Mouse (Mus musculus) cerebellum, adult 2 months (tissue): ENCODE measurements around the gene Aldh8a1. TPM values are rescaled to one million over a fixed set of nuclear protein-coding genes. Genes with fewer than 3 reads are reported as not detected.
A peak's percentile ranks its signal among the peaks of the same experiment; 100 is the strongest.

ENCODE experiments used
- DNase-seq, 2 experiments: peaks; one replicate each; pipeline ENCODE4 v3.0.0; 2021
- H3K27ac ChIP-seq: fragments of 200-500 bp; 2 replicates; pipeline ENCODE4 v1.5.1; 2012; ENCODE audit warnings: low read length, control low read depth, inconsistent platforms; ENCODE audit not compliant: insufficient read depth
- H3K27me3 ChIP-seq: fragments of 200-500 bp; 2 replicates; pipeline ENCODE4 v1.6.1; 2012; ENCODE audit warnings: inconsistent platforms, mild to moderate bottlenecking, low read length, moderate library complexity; ENCODE audit not compliant: control insufficient read depth, insufficient read depth
- H3K4me1 ChIP-seq: fragments of 200-500 bp; 2 replicates; pipeline ENCODE4 v1.6.1; 2011; ENCODE audit warnings: low read length; ENCODE audit not compliant: control insufficient read depth, insufficient read depth
- H3K4me3 ChIP-seq: fragments of 200-500 bp; replicated peaks from 2 replicates; pipeline ENCODE3; 2011; ENCODE audit warnings: mild to moderate bottlenecking, low read depth, low read length, control low read depth; ENCODE audit not compliant: insufficient read depth
- CTCF ChIP-seq: fragments of 200-500 bp; IDR thresholded peaks from 2 replicates; pipeline ENCODE4 v1.5.1; 2011; ENCODE audit warnings: low read depth, mild to moderate bottlenecking, control low read depth, low read length, moderate library complexity, borderline replicate concordance; ENCODE audit not compliant: insufficient read depth
- POLR2A ChIP-seq: fragments of 200-500 bp; IDR thresholded peaks from 2 replicates; pipeline ENCODE4 v1.6.1; 2011; ENCODE audit warnings: low read length, control low read depth, borderline replicate concordance; ENCODE audit not compliant: insufficient read depth
- WGBS: fragments of 180-500 bp; shearing (Covaris S2); methylation state at CpG from one replicate; pipeline ENCODE4 v1.1.7; 2018; 5-methylcytosine and 5-hydroxymethylcytosine counted together
- polyA plus RNA-seq: library from polyadenylated mRNA; depleted of rRNA; stranded (reverse); fragments of >200 nt; gene quantifications from 2 replicates; pipeline ENCODE4 v1.2.3, GENCODE M21; 2012

Gene Aldh8a1
- polyA plus RNA-seq, 1 experiment: 0.11 TPM

GRCm38 (mm10) chr10:21415031-21415430 lies 37.9 kb downstream of the Aldh8a1 start:
- TF ChIP-seq CTCF (no peak), POLR2A (no peak)
- H3K27ac ChIP-seq: no peak overlapping the region
- WGBS: 87% methylated on average over 4 of the region's 4 CpGs

GRCm38 (mm10) chr10:21416184-21416583 lies 39.1 kb downstream of the Aldh8a1 start:
- Histone ChIP-seq H3K27me3 (no peaks in the 10 kb centered on the region), H3K4me3 (no peak overlapping the region), H3K4me1 (no peaks in the 10 kb centered on the region), H3K27ac (no peak overlapping the region)
- TF ChIP-seq CTCF: no peak
- no peak for TF ChIP-seq POLR2A
- 21% methylated on average over 5 of the region's 5 CpGs for WGBS
- no peak for DNase-seq

More at GRCm38 (mm10) chr10:21415031-21415430, 37.9 kb downstream of the Aldh8a1 start:
- no peak for DNase-seq
- Histone ChIP-seq H3K4me1 (no peaks in the 10 kb centered on the region), H3K27me3 (no peaks in the 10 kb centered on the region), H3K4me3 (no peak overlapping the region)

DNA sequence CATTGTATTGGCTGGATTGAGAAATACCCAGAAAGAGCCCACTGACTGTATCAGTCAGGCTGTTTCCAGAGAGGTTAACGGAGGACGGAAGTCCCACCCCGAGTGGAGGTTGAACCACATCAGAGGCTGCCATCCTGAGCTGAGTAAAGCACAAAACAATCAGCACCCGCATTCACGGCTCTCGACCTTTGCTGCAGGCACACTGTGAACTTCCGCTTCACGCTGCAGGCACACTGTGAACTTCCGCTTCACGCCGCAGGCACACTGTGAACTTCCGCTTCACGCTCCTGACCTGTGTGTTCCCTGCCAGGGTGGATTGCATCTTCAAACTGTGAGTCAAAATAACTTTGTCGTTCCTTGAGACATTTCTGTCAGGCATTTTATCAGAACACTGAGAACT lies 42.1 kb downstream of the Aldh8a1 start:
- no peaks in the 10 kb centered on the region for H3K27me3 ChIP-seq
- H3K27ac ChIP-seq: no peak overlapping the region
- no peak overlapping the region for H3K4me3 ChIP-seq
- WGBS: 83% methylated on average over 14 of the region's 14 CpGs
- DNase-seq: no peak
- TF ChIP-seq POLR2A (no peak), CTCF (no peak)
- no peaks in the 10 kb centered on the region for H3K4me1 ChIP-seq

DNA sequence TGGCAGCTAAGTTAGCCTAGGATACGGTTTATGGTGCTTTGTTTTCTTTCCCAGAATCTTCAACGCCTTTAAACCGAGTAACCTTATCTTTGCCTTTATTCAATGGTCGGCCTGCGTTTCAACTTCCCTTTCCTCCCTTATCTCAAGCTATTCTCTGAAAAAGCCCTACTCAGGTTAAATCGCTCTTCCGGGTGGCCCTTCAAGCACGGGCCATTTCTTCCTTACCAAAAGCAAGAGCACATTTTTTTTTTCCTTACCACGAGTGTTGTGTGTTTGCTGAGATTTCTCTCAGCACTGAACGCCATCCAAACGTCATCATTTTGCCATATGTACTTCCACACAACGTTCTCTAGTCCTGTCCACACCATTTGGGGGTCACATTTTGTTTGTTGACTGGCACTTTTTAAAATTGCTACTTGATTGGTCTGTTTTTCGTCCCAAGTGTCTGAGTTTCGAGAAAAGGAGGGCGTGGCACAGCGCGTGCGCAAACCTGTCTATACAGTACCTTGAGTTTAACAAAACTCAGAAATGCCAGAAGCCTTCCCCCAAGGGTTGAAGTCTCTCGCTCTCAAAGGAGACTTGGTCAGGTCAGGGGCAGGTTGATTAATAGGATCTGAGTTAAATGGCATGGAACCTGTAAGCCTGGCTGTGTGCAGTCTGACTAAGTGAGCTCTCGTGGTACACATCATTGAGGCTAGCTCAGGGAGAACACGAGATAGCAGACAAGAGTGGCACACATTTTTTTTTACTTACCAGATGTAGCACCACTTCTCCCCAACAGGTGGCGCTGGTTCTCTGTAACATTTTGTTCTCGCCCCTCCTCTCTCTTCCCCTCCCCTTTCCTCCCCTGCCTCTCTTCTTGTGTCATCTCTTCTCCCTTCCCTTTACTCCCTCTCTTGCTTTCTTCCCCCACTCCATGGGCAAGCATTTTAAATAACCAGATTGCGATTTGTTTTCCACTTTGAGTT lies 43.6 kb downstream of the Aldh8a1 start:
- TF ChIP-seq POLR2A: no peak
- TF ChIP-seq CTCF: peak; percentile 54; the same call in 1 of the 2 replicates
- Histone ChIP-seq H3K4me1 (no peaks in the 10 kb centered on the region), H3K27me3 (no peaks in the 10 kb centered on the region), H3K4me3 (no peak overlapping the region), H3K27ac (no peak overlapping the region)
- WGBS: 76% methylated on average over 24 of the region's 24 CpGs
- peak; percentile 20 to 26 for DNase-seq

DNA sequence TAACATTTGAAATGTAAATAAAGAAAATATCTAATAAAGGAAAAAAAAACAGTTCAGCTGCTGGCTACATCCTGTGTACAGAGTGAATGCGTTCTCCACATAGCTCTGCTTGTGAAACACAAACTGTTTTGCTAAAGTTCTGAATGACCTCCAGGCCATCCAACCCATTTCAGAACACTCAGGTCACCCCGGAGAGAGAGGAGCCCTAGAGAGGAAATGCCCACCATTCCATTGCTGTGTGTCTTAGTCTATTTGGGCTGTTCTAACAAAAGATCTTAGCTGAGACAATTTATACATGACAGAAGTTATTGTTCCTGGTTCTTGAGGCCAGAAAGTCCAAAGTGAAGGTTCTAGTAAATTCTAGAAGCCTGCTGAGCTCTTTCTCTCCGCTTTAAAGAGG lies 49.4 kb downstream of the Aldh8a1 start:
- WGBS: 75% methylated on average over 3 of the region's 3 CpGs
- no peak overlapping the region for H3K4me3 ChIP-seq
- H3K27ac ChIP-seq: no peak overlapping the region
- no peaks in the 10 kb centered on the region for H3K27me3 ChIP-seq
- no peak for DNase-seq
- TF ChIP-seq POLR2A: no peak
- no peak for TF ChIP-seq CTCF
- H3K4me1 ChIP-seq: no peaks in the 10 kb centered on the region

- H3K4me1 ChIP-seq: no peaks in the 10 kb centered on the region
- no peak for TF ChIP-seq CTCF
- no peak for TF ChIP-seq POLR2A
- no peaks in the 10 kb centered on the region for H3K27me3 ChIP-seq
- no peak overlapping the region for H3K4me3 ChIP-seq
- WGBS: 81% methylated on average over 6 of the region's 6 CpGs
- DNase-seq: no peak
- no peak overlapping the region for H3K27ac ChIP-seq
These were observed 50.9 kb downstream of the Aldh8a1 start for GRCm38 (mm10) chr10:21427996-21428395.

- TF ChIP-seq POLR2A: no peak
- TF ChIP-seq CTCF: no peak
- 96% methylated on average over 1 of the region's 1 CpGs for WGBS
- H3K4me3 ChIP-seq: no peak overlapping the region
These were observed 62.2 kb downstream of the Aldh8a1 start for GRCm38 (mm10) chr10:21439268-21439667.

GRCm38 (mm10) chr10:21441020-21441419 lies 63.9 kb downstream of the Aldh8a1 start:
- DNase-seq: peak in 1 of 2 experiments; percentile 13
- WGBS: 9% methylated on average over 4 of the region's 4 CpGs
- TF ChIP-seq CTCF (no peak), POLR2A (no peak)
- H3K27ac ChIP-seq: no peak overlapping the region
- no peaks in the 10 kb centered on the region for H3K27me3 ChIP-seq
- no peak overlapping the region for H3K4me3 ChIP-seq
- no peaks in the 10 kb centered on the region for H3K4me1 ChIP-seq

More at GRCm38 (mm10) chr10:21439268-21439667, 62.2 kb downstream of the Aldh8a1 start:
- Histone ChIP-seq H3K4me1 (no peaks in the 10 kb centered on the region), H3K27me3 (no peaks in the 10 kb centered on the region), H3K27ac (no peak overlapping the region)
- no peak for DNase-seq
